Mouse (Mus musculus) liver, embryonic 13.5 days (tissue): ENCODE data around the gene Spem1. TPM values are rescaled to one million over a fixed set of nuclear protein-coding genes. Genes with fewer than 3 reads are reported as not detected.

ENCODE experiments used
- ATAC-seq: fragments of 200-750 bp; cut with Nextera tagmentation; 2 replicates; pipeline ENCODE4 v1.8.0; 2017; ENCODE audit warnings: low read depth, mild to moderate bottlenecking, moderate number of reproducible peaks, moderate library complexity
- DNase-seq: peaks from one replicate; pipeline ENCODE4 v3.0.0; 2022
- H3K27ac ChIP-seq: fragments of 300-500 bp; sonication (generic); 2 replicates; pipeline ENCODE4 v1.5.1; 2015; ENCODE audit warnings: moderate library complexity, mild to moderate bottlenecking, inconsistent platforms
- H3K27me3 ChIP-seq: fragments of 300-500 bp; sonication (generic); 2 replicates; pipeline ENCODE4 v1.6.1; 2015; ENCODE audit warnings: mild to moderate bottlenecking, inconsistent platforms
- H3K36me3 ChIP-seq: fragments of 300-500 bp; sonication (generic); 2 replicates; pipeline ENCODE4 v1.6.1; 2015; ENCODE audit warnings: mild to moderate bottlenecking, inconsistent platforms
- H3K4me1 ChIP-seq: fragments of 300-500 bp; sonication (generic); replicated peaks from 2 replicates; pipeline ENCODE4 v1.6.1; 2015; ENCODE audit warnings: inconsistent platforms
- H3K4me2 ChIP-seq: fragments of 300-500 bp; sonication (generic); 2 replicates; pipeline ENCODE4 v1.6.1; 2015; ENCODE audit warnings: inconsistent platforms, mild to moderate bottlenecking, moderate library complexity
- H3K4me3 ChIP-seq: fragments of 300-500 bp; sonication (generic); replicated peaks from 2 replicates; pipeline ENCODE4 v1.5.1; 2015; ENCODE audit warnings: mild to moderate bottlenecking, inconsistent platforms
- H3K9ac ChIP-seq: fragments of 300-500 bp; sonication (generic); 2 replicates; pipeline ENCODE4 v1.6.1; 2015; ENCODE audit warnings: mild to moderate bottlenecking, inconsistent platforms
- H3K9me3 ChIP-seq: fragments of 300-500 bp; sonication (generic); replicated peaks from 2 replicates; pipeline ENCODE4 v1.6.1; 2016; ENCODE audit warnings: inconsistent platforms
- WGBS: fragments of 180-500 bp; shearing (Covaris S2); methylation state at CpG from one replicate; pipeline ENCODE4 v1.1.7; 2015; ENCODE audit not compliant: insufficient replicate concordance; 5-methylcytosine and 5-hydroxymethylcytosine counted together
- polyA plus RNA-seq: library from polyadenylated mRNA; unstranded; fragments of >200 nt; fragmentation: Nextera tagmentation; extraction: Ambion mirVana; gene quantifications from 2 replicates; pipeline ENCODE4 v1.2.1, GENCODE M21; 2015

Spem1 gene
- polyA plus RNA-seq, 1 experiment from 2014 or later = not detected

DNA sequence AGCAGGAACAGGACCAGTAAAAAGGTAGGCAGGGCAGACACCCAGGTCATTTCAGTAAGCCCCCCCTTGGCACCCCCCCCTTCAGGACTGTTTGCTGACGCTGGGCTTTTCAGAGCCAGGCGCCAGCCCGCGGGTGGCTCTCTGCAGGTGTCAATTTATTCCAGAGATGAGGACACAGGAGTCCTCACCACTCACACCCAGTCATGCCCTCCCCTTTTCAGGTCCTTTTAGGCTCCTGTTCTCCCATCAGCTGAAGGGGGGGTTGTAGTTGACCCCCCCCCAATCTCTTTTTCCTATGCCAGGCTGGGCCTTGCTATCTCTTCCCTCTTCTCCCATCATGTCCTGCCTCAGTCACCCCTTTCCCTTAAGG is 14.0 kb upstream of the Spem1 start:
- DNase-seq = no peak
- Histone ChIP-seq H3K36me3 (0 out of 2 replicates have a peak, but pooled peaks cover 3% of the 10 kb centered on the region), H3K9ac (no peak overlapping the region), H3K4me1 (peaks cover 65% of the 10 kb centered on the region), H3K9me3 (no peaks in the 10 kb centered on the region), H3K4me3 (no peak overlapping the region; the same call in 1 of the 2 replicates), H3K27me3 (peaks cover 58% of the 10 kb centered on the region), H3K27ac (no peak overlapping the region), H3K4me2 (peak overlapping the region; percentile 95)
- no peak for ATAC-seq
- 17% methylated on average over 4 of the region's 4 CpGs for WGBS

DNA sequence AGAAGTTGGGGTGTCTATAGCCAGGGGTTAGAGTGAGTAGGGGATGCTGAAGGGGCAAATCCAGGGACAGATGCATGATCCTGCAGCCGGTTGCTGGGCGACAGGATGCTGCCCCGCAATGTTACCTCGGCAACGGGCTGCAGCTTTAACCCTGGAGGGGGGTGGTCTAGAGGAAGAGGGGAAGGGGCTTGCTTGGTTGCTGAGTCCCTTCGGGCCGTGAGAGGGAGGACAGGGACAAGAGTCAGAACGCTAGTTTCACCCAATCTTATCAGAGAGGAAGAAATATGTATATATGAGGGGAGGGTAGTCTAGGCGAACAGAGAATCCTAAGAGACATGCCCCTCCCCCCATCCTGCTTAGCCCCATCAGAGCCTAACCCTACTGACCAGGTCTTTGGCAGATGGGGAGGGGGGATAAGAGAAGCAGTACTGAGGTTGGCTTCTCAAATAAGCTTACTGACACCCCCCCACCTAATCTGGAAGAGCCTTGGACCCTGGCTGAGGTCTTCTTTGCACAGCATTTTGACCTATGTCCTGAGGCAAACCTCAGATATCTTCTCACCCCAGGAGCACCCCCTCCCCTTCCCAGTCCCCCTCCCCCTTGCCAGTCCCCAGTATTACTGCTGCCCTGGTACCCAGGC is 13.5 kb upstream of the Spem1 start:
- Histone ChIP-seq H3K9me3 (no peaks in the 10 kb centered on the region), H3K9ac (no peak overlapping the region)
- no peak for ATAC-seq

DNA sequence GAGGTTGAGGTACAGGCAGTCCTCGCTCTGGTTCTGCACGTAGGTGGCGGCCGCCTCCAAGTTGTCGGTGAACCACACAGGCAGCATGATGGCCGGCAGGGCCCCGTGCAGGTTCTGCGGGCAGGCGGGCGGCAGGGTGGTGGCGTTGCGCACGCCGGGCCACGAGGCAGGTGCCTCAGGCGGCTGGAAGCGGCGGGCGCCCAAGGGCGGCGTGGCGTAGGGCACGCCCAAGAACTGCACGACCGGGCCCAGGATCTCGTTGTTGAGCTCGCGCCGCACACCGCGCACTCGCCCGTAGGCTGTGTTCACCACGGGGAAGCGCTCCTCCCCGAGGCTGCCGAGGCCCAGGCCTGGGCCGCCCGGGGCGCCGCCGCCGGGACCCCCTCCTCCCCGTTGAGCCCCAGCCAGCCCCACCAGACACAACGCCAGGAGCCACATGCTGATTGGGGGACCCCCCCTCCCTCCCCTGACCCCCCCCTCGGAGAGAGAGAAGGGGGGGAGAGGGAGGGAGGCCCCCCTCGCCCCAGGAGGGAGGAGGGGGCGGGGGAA is 12.1 kb upstream of the Spem1 start:
- ATAC-seq = peak; percentile 21; the same call in 1 of the 2 replicates
- 0 out of 2 replicates have a peak overlapping the region, but pooled peaks have one; percentile 19 for H3K27ac ChIP-seq
- H3K27me3 ChIP-seq = peaks cover 61% of the 10 kb centered on the region
- H3K4me3 ChIP-seq = peak overlapping the region; percentile 53
- H3K4me2 ChIP-seq = peak overlapping the region; percentile 71
- peak; percentile 55 for DNase-seq
- WGBS = 2% methylated on average over 45 of the region's 48 CpGs
- H3K9ac ChIP-seq = peak overlapping the region; percentile 68
- no peaks in the 10 kb centered on the region for H3K36me3 ChIP-seq
- peaks cover 53% of the 10 kb centered on the region for H3K4me1 ChIP-seq
- H3K9me3 ChIP-seq = no peaks in the 10 kb centered on the region

More for the DNA sequence above, 13.5 kb upstream of the Spem1 start:
- Histone ChIP-seq H3K4me2 (peak overlapping the region; percentile 95; the same call in 1 of the 2 replicates), H3K36me3 (0 out of 2 replicates have a peak, but pooled peaks cover 3% of the 10 kb centered on the region), H3K27me3 (peaks cover 58% of the 10 kb centered on the region), H3K27ac (no peak overlapping the region), H3K4me1 (peaks cover 65% of the 10 kb centered on the region), H3K4me3 (no peak overlapping the region; the same call in 1 of the 2 replicates)
- WGBS = 15% methylated on average over 9 of the region's 9 CpGs
- DNase-seq = no peak

DNA sequence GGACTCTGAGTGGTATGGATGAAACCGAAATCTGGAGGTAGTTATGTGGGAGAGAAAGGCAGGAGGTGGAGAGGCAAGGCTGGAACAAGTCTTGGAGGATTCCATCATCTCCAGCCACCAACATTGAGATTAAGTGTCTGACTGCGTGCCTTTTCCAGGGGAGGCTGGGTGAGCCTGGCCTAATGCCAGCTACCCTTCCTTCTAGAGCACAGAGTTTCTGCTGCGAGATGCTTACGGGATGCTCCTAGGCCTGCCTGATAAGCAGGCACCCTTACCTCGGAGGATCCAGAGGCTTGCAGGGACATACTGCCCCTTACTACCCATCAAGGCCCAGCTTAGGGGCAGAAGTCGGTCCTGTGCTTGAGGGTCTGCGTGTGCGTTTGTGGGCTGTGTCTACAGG is 11.6 kb upstream of the Spem1 start:
- ATAC-seq = no peak
- no peak for DNase-seq
- Histone ChIP-seq H3K9me3 (no peaks in the 10 kb centered on the region), H3K36me3 (no peaks in the 10 kb centered on the region), H3K4me1 (peaks cover 51% of the 10 kb centered on the region), H3K4me2 (peak overlapping the region; percentile 71), H3K27ac (no peak overlapping the region), H3K9ac (peak overlapping the region; percentile 68), H3K27me3 (peaks cover 61% of the 10 kb centered on the region), H3K4me3 (peak overlapping the region; percentile 53)
- WGBS = 43% methylated on average over 8 of the region's 8 CpGs

DNA sequence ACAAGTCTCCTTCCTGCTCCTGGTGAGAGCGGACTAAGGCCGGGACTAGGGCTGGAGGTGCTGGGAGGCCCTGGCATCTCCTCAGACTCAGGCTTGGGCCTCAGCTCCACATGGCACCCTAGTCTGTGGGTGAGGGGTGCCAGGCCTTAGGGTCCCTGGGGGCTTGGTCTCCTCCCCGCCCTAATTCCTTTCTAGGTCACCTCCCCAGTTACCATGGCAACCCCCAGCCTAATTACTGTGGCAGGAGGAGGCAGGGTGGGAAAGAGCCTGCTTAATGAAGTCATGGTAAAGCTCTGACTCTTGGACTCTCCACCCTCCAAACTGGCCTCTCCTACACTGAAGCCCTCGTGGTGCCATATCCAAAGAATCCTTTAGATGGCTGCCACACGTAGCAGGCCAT is 6.9 kb upstream of the Spem1 start:
- Histone ChIP-seq H3K4me2 (no peak overlapping the region), H3K4me1 (peaks cover 13% of the 10 kb centered on the region), H3K9ac (no peak overlapping the region), H3K9me3 (no peaks in the 10 kb centered on the region), H3K27ac (no peak overlapping the region), H3K36me3 (peaks cover 24% of the 10 kb centered on the region), H3K4me3 (no peak overlapping the region), H3K27me3 (peaks cover 23% of the 10 kb centered on the region)
- DNase-seq = no peak
- 76% methylated on average over 5 of the region's 5 CpGs for WGBS
- 0 out of 2 replicates have a peak, but pooled peaks have one; percentile 24 for ATAC-seq

DNA sequence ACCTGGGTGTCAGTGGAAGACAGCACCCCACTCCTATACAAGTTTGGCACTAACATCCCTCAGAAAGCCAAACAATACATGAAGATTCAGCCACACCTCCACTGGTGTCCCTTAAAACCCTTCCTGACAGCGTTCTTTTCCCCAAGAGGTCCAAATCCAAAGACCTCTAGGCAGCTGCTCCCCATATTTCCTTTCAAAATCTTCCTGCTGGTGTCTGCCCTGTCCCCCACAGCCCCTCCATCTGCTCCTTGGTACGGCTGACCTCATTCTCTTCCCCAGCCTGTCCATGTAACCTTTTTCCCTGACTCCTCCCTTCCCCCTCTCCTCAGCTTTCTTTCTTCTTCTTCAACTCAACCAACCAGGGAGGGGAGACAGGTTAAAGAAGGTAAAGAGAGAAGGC is 1.5 kb upstream of the Spem1 start:
- H3K36me3 ChIP-seq = peaks cover 24% of the 10 kb centered on the region
- H3K9me3 ChIP-seq = no peaks in the 10 kb centered on the region
- ATAC-seq = no peak
- no peak overlapping the region for H3K4me3 ChIP-seq
- no peaks in the 10 kb centered on the region for H3K4me1 ChIP-seq
- no peak overlapping the region for H3K9ac ChIP-seq
- DNase-seq = no peak
- 67% methylated on average over 2 of the region's 2 CpGs for WGBS
- no peak overlapping the region for H3K27ac ChIP-seq
- H3K27me3 ChIP-seq = peaks cover 9% of the 10 kb centered on the region
- H3K4me2 ChIP-seq = no peak overlapping the region

DNA sequence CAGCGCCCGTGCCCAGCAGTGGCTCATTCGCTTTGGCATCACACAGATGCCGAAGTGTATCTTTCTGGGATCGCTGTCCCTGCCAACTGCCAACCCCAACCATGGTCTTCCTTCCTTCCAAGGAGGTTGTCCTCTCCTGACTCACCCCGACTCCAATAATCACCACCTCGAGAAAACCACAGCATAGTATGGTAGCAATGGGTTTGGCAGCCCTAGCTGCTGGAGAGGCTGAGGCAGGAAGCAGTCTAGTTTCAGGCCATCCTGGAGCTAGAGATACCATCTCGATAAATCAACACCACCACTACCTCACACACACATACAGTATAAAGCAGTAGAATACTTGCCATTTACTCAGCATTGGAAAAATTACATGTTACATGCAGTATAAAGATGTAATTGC is 3.1 kb downstream of the Spem1 start:
- H3K9ac ChIP-seq = no peak overlapping the region
- DNase-seq (no peak), ATAC-seq (no peak)
- no peak overlapping the region for H3K4me2 ChIP-seq
- H3K4me1 ChIP-seq = no peaks in the 10 kb centered on the region
- H3K27ac ChIP-seq = no peak overlapping the region
- H3K9me3 ChIP-seq = no peaks in the 10 kb centered on the region; the same call in 1 of the 2 replicates
- WGBS = 66% methylated on average over 8 of the region's 8 CpGs
- no peak overlapping the region for H3K4me3 ChIP-seq
- H3K27me3 ChIP-seq = peaks cover 20% of the 10 kb centered on the region
- H3K36me3 ChIP-seq = no peaks in the 10 kb centered on the region

DNA sequence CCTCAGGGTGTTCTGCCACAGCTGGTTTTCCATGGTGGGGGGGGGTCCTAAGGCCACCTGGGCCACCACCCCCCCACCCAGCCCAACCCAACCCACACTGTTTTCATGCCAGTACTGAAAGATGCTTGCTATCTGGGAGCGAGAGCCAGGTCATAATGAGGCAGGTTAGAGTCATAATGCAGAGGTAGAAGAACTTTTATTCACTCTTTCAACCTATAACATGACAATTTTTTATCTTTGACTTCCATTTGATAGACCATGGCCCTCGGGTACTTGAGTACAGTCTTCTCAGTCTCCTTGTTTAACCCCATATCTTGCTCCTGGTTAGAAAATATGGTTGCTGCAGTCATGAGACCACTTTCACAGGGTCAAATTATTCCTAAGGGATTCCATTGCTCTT is 3.6 kb downstream of the Spem1 start, which contains the start of gene Spem2:
Spem2 (minus strand) TSS at position 101 of the 400 bp plus-strand sequence.
- Histone ChIP-seq H3K27ac (no peak within 1 kb of the TSS), H3K4me2 (no peak within 1 kb of the TSS), H3K4me1 (no peaks in the 10 kb centered on the region), H3K27me3 (peaks cover 15% of the 10 kb centered on the region), H3K9me3 (no peaks in the 10 kb centered on the region; the same call in 1 of the 2 replicates), H3K9ac (no peak within 1 kb of the TSS), H3K36me3 (no peaks in the 10 kb centered on the region), H3K4me3 (no peak within 1 kb of the TSS)
- WGBS = 62% methylated on average over 2 of the region's 2 CpGs
- DNase-seq (no peak), ATAC-seq (no peak)

DNA sequence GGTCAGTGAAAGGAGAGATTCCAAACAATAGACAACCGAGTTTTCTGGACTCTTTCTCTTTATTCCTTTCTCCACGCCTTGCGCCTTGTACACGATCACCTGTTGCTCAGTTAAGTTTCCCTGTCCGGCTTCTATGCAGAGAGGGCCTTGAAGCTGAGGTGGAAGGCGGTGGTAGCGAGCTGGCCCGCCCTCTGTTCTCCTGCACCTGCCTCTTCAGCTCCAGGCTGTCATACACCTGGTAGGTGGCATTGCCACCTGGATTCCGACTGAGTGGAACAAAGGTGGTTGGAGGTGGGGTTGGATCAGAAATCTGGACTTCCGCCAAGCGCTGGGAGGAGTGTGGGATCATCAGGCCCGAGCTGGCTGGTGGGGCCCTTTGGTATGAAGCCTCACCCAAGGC is 5.5 kb downstream of the Spem1 start:
- Histone ChIP-seq H3K9ac (no peak overlapping the region), H3K4me2 (no peak overlapping the region), H3K4me1 (no peaks in the 10 kb centered on the region), H3K36me3 (no peaks in the 10 kb centered on the region), H3K9me3 (no peaks in the 10 kb centered on the region; the same call in 1 of the 2 replicates), H3K27me3 (peaks cover 24% of the 10 kb centered on the region), H3K27ac (no peak overlapping the region), H3K4me3 (no peak overlapping the region)
- DNase-seq = no peak
- no peak for ATAC-seq
- WGBS = 83% methylated on average over 12 of the region's 12 CpGs

DNA sequence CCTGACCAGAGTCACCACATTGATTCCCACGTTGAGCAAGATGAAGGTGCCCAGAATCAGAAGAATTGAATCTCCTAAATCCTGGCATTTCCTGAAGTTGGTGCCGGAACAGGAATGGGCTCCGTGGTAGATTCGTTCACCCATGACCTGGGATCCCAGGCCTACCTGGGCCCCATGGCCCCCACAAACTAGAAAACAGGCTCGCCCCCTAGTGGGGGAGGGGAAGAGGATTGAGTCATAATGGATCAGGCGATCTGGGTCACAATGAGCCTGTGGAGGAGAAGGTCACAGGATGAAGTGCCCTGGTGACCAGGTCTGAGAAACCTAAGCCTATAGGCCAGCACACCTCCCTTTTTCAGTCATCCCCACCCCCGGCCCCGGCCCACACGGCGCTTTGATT is 6.8 kb downstream of the Spem1 start, which contains the start of gene Gm39566:
Gm39566 (minus strand) TSS at position 144 of the 400 bp plus-strand sequence.
- Histone ChIP-seq H3K4me3 (no peak within 1 kb of the TSS), H3K4me1 (no peaks in the 10 kb centered on the region), H3K27ac (no peak within 1 kb of the TSS), H3K9me3 (no peaks in the 10 kb centered on the region; the same call in 1 of the 2 replicates), H3K27me3 (peaks cover 36% of the 10 kb centered on the region), H3K36me3 (no peaks in the 10 kb centered on the region), H3K4me2 (no peak within 1 kb of the TSS), H3K9ac (no peak within 1 kb of the TSS)
- ATAC-seq (no peak), DNase-seq (no peak)
- WGBS = 59% methylated on average over 10 of the region's 10 CpGs

DNA sequence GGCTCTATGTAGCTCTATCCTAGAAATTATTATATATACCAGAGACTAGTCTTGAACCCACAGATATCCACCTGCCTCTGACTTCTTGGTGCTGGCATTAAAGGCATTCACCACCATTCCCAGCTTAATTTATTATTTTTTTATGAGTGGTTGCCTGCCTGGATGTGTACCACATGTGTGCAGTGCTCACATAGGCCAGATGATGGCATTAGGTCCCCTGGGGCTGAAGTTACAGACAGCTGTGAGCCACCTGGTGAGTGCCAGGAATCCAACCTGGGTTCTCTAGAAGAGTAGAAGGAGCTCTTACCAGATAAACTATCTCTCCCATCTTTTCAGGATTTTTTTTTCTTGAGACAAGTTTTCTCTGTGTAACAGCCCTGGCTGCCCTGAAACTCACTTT is 11.7 kb downstream of the Spem1 start:
- ATAC-seq (no peak), DNase-seq (no peak)
- no peak overlapping the region for H3K4me2 ChIP-seq
- no peak overlapping the region for H3K27ac ChIP-seq
- H3K4me1 ChIP-seq = peaks cover 5% of the 10 kb centered on the region
- peaks cover 60% of the 10 kb centered on the region for H3K27me3 ChIP-seq
- no peaks in the 10 kb centered on the region for H3K36me3 ChIP-seq
- no peak overlapping the region for H3K4me3 ChIP-seq
- no peak overlapping the region for H3K9ac ChIP-seq
- no peaks in the 10 kb centered on the region for H3K9me3 ChIP-seq

DNA sequence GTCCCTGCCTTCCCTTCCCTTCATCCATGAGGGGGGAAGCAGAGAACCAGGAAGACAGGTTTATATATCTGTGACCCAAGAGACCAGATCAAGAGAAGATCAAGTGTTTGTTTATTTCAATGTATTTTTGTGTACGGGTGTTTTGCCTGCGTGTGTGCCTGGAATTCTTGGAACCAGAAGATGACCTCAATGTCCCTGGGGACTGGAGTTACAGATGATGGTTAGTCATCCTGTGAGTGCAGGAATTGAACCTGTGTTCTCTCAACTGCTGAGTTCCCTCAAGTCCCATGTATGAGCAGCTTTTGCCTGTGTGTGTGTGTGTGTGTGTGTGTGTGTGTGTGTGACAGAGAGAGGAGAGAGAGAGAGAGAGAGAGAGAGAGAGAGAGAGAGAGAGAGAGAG is 14.3 kb downstream of the Spem1 start:
- DNase-seq (no peak), ATAC-seq (no peak)
- no peak overlapping the region for H3K9ac ChIP-seq
- no peak overlapping the region for H3K4me2 ChIP-seq
- H3K36me3 ChIP-seq = no peaks in the 10 kb centered on the region
- H3K4me1 ChIP-seq = peaks cover 31% of the 10 kb centered on the region
- H3K27ac ChIP-seq = no peak overlapping the region
- peaks cover 77% of the 10 kb centered on the region for H3K27me3 ChIP-seq
- 72% methylated on average over 2 of the region's 2 CpGs for WGBS
- no peak overlapping the region for H3K4me3 ChIP-seq
- no peaks in the 10 kb centered on the region for H3K9me3 ChIP-seq
